Mouse (Mus musculus) kidney, postnatal 10 days (tissue): ENCODE results near the gene Aven.
A peak's percentile ranks its signal among the peaks of the same experiment; 100 is the strongest.

Experiments used
- DNase-seq: peaks from one replicate; pipeline ENCODE4 v3.0.0; 2021; ENCODE audit warnings: mixed read lengths

The Aven gene

GRCm38 (mm10) chr2:112565060-112565459 is 72.3 kb downstream of the Aven start:
- no peak for DNase-seq

GRCm38 (mm10) chr2:112566290-112567085 is 73.7 kb downstream of the Aven start:
- no peak for DNase-seq

GRCm38 (mm10) chr2:112567786-112568185 is 75.0 kb downstream of the Aven start:
- DNase-seq, result peak; percentile 17

- DNase-seq, result no peak
Measured at GRCm38 (mm10) chr2:112590985-112591384, 98.2 kb downstream of the Aven start.

GRCm38 (mm10) chr2:112591451-112591871 is 98.7 kb downstream of the Aven start:
- peak; percentile 49 for DNase-seq

GRCm38 (mm10) chr2:112593322-112593721 is 100.6 kb downstream of the Aven start:
- no peak for DNase-seq

- no peak for DNase-seq
Measured at GRCm38 (mm10) chr2:112593781-112594180, 101.0 kb downstream of the Aven start.

GRCm38 (mm10) chr2:112595807-112596206 is 103.0 kb downstream of the Aven start:
- no peak for DNase-seq

- DNase-seq, result no peak
Measured at GRCm38 (mm10) chr2:112596415-112596814, 103.7 kb downstream of the Aven start.

GRCm38 (mm10) chr2:112597064-112597463 is 104.3 kb downstream of the Aven start:
- no peak for DNase-seq

GRCm38 (mm10) chr2:112600222-112600621 is 107.5 kb downstream of the Aven start:
- no peak for DNase-seq

- no peak for DNase-seq
Measured at GRCm38 (mm10) chr2:112602487-112602886, 109.7 kb downstream of the Aven start.

- DNase-seq, result no peak
Measured at GRCm38 (mm10) chr2:112606536-112606935, 113.8 kb downstream of the Aven start.

GRCm38 (mm10) chr2:112612628-112613027 is 119.9 kb downstream of the Aven start:
- DNase-seq, result no peak

- no peak for DNase-seq
Measured at GRCm38 (mm10) chr2:112614375-112614774, 121.6 kb downstream of the Aven start.

GRCm38 (mm10) chr2:112617206-112617605 is 124.4 kb downstream of the Aven start:
- no peak for DNase-seq

GRCm38 (mm10) chr2:112625156-112625555 is 132.4 kb downstream of the Aven start:
- no peak for DNase-seq

- DNase-seq, result peak; percentile 20
Measured at GRCm38 (mm10) chr2:112630669-112631068, 137.9 kb downstream of the Aven start.

- DNase-seq, result no peak
Measured at GRCm38 (mm10) chr2:112632536-112632935, 139.8 kb downstream of the Aven start.

- DNase-seq, result no peak
Measured at GRCm38 (mm10) chr2:112637206-112637605, 144.4 kb downstream of the Aven start.

GRCm38 (mm10) chr2:112653836-112654235 is 161.1 kb downstream of the Aven start:
- DNase-seq, result no peak

GRCm38 (mm10) chr2:112656131-112656530 is 163.4 kb downstream of the Aven start:
- no peak for DNase-seq

GRCm38 (mm10) chr2:112669461-112669860 is 176.7 kb downstream of the Aven start:
- DNase-seq, result no peak

GRCm38 (mm10) chr2:112676175-112676574 is 183.4 kb downstream of the Aven start:
- no peak for DNase-seq

- DNase-seq, result no peak
Measured at GRCm38 (mm10) chr2:112676721-112677120, 184.0 kb downstream of the Aven start.
